Mouse (Mus musculus): Measurements from ENCODE around the gene Gnpnat1.
"Not testable (repeated sequence)": the region's sequence is repeated elsewhere in the genome, so short reads cannot be mapped to it uniquely, and the experiment has no call there.

The Gnpnat1 gene

DNA sequence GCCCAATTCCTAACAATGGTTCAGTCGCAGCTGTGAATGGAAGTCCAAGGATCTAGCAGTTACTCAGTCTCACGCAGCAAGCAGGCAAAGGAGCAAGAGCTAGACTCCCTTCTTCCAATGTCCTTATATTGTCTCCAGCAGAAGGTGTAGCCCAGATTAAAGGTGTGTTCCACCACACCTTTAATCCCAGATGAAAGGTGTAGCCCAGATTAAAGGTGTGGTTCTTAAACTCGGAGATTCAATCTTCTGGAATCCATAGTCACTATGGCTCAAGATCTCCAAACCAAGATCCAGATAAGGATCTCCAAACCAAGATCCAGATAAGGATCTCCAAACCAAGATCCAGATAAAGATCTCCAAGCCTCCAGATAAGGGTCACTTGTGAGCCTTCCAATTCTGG is at the start of gene Gnpnat1:
TSS of gene Gnpnat1 (minus strand) at position 101 of the 400 bp plus-strand sequence.
- not testable (repeated sequence) for DNase-seq (ENCODE audit: extremely low read depth, insufficient read length, low spot score)

DNA sequence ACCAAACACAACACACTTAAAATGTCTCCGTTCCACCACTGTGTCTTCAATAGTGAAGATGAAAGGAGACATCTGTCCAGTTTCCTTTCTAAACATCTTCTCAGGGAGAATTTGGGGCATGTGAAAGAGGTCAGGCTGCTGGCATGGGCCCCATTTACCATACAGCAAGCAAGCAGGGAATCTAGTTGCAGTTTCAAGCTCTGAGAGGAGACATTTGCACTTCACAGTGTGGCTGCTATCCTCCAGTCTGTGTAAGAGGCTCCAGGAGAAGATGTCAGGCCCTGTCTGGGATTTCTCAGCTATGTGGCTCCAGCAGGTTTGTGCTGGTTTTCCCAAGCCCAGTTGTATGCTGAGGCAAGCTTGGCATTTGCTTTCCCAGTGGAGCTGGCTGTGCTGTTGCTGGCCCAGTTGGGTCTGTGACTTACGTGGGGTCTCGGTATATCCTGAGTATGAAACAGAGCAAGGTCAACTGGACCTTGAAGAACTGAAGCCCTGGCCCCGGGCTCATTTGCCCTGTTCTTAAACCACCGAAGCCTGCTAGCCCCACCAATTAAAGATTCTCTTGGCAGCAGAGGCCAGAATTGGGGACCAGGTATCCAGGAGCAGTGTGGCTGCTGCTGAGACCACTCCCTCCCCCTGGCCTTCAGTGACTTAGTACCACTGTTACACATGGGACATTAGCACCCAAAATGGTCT is 49.0 kb upstream of the Gnpnat1 start:
- no peak for DNase-seq (ENCODE audit: extremely low read depth, insufficient read length, low spot score)

DNA sequence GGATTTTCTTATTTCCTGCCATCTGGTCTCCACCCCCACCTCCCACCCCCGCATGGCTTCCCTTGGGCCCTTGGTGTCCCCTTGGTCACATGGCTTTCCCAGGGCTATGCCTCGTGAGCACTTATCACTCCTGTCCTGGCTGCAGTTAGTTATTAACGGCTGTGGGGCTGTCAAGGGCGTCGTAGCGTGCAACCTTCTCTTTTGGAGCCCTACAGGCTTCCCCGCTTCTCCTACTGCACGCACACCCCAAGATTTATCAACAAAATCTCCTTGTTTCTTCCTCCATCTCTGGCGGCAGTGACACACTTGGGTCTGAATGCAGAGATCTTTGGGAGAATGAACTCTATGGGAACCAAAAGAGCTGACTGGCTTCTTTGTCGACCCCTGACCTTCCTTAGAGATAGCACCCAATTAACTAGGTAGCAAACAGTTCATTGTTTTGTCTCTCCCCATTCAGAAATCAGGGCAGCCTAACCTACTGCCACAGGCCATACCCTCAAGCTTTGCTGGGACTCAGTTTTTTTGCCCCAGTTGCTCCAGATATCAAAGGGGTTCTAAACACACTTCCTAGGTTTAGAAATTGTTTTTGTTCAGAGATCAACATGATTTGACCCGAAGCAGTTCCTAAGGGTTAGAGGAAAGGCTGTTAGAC is 48.3 kb upstream of the Gnpnat1 start:
- no peak for DNase-seq (ENCODE audit: extremely low read depth, insufficient read length, low spot score)

DNA sequence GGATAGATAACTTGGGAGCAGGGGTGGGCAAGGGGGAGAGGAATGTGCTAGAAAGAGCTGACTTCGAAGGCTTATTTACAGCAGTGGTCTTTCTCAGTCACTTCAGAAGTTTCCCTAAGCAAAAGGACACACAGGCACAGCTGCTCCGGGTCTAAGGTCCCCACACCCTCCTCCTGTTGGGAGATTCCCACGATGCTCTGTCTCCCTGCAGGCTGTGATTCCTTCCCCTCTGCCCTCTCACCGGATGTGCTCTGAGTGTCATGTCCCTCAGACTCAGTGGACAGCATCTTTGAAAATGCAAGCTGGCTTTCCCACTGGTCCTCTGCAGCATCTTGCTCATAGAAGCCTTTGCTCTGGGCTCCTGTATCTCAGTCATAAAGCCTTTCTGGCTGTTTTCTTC is 47.4 kb upstream of the Gnpnat1 start:
- DNase-seq (ENCODE audit: extremely low read depth, insufficient read length, low spot score), result no peak

DNA sequence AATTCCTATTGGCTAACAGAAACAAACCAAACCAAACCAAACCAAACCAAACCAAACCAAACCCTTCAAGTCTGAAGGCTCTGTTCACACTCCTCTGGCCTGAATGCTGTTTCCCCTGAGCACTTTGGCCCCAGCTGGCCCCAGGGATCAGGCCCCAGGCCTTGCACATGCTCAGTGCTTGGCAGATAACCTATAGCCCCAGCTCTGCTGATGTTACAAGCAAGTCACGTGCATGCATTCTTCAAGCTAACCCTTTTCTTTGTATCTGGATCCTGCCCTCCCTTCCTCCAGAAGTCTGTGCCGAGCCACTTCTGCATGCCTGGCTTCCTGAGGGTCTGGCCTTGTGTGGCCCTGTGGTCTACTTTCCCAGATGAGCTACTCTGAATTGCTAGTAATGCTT is 46.4 kb upstream of the Gnpnat1 start:
- DNase-seq (ENCODE audit: extremely low read depth, insufficient read length, low spot score), result no peak

DNA sequence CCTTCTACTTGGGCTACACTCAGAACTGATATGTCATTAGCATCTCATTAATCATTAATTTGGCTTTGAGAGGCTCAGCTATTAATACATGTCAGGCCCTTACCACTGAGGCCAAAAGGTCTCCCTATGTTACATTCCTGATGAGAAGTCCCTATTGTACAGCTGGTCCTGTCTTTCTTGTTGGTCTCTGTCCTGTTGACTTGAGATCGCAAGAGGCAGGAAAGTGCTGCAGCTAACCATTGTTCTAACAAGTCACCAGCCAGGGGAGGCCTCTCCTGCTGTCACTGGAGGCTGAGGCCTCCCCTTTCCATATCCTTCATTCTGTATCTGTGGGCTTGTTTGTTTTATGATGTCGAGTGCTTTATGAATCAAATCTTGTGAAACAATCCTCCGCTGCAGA is 42.1 kb upstream of the Gnpnat1 start:
- no peak for DNase-seq (ENCODE audit: extremely low read depth, insufficient read length, low spot score)

DNA sequence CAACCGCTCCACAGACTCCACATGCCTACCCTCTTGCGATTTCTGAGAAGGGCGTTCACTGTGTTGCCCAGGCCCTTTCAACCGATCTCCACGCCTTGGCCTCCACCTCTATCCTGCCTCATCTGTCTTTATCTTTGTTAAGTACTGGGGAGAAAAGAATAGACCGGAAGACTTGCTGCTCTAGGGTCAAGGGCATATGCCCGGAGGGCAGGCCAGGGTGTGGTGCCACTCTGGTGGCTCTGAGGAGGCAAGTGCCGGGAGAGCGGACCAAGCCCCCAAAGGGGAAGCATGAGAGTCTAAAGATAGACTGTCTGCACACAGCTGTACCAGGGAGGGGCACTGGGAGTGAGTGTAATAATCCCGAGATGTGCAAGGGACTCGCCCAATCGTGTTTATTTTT is 40.7 kb upstream of the Gnpnat1 start:
- DNase-seq (ENCODE audit: extremely low read depth, insufficient read length, low spot score), result no peak

DNA sequence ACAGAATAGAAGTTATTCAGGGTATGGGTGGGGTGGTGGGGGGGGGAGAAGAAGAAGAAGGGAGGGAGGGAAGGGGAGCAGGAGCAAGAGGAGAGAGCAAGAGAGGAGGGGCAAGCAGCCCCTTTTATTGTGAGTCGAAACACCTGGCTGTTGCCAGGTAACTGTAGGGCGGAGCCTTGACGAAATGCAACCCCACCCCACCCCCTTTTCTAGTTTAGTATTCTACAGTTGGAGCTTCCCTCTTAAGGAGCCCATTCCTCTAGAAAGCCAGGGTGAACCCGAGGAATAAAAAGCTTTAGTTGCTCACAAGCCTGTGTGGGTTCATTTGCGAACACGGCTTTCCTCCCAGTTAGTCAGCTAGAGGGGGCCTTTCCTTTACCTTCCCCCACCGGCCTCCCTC is 40.2 kb upstream of the Gnpnat1 start:
- no peak for DNase-seq (ENCODE audit: extremely low read depth, insufficient read length, low spot score)

DNA sequence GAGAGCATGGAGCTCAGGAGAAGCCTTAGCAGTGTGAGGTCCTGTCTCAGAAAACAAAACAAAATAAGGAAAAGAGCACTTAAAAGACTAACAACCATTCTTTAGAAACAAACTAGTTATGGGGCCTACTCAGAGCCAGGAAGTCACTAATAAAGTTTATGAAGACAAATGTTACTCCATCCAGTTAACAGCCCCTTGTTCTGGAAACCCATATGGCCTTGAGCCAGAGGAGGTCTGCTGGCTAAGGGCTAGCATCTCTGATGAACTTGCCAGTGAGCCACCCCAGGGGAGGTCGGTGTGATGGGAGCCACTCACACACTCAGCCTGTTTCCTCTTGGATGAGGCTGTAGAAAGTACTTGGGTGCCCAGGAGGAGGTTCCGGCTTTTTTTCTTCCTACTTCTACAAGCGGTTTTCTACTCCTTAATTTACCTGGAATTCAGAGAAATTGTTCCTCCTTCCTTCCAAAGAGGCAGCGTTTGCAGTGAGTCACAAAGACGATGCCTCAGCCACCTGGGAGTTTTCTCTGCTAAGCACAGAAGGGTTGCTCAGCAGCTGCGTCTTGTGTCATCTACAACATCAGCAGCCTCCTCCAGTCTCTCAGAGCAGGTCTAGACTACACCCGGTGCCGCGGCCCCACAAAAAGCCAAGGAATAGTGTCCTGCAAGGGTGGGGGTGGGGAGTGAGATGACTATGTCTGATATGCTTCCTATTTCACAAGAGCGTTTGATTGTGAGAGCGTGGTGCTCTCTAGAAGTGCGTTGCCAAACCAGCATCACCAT is 38.3 kb upstream of the Gnpnat1 start:
- DNase-seq (ENCODE audit: extremely low read depth, insufficient read length, low spot score), result no peak

DNA sequence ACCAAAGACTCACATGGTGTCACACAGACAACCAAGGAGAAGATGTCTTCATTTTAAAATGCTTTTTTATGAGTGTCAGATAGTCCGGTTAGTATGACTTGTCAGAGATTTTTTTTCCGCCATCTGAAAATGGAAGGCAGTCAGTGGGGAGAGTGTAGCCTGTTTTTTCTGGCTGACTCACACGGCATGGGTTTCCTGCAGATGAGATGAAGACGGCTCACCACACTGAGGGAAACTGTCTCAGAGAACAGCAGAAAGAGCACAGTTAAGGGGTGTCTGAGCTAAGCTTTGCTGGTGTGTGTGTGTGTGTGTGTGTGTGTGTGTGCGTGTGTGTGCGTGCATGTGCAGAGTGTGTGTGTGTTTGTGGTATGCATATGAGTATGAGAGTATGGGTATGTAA is 36.6 kb upstream of the Gnpnat1 start:
- no peak for DNase-seq (ENCODE audit: extremely low read depth, insufficient read length, low spot score)

DNA sequence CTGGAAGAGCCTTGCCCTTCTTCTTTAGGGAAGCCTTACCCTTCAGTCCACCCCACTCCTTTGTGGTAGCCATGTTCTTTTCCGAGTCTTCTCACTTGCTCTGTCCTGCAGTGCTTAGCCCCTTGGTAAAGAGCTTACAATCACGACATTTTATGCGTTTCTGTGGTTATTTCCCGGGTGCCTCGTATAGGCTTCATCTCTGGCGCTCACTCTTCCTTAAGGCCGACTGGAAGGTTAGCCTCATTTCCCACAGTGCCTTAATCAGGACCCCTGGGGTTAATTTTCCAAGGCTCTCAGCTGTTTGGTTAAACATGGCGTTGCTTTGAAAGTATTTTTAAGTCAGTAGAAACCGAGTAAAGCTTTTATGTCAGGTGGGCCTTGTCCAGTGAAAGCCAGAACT is 34.7 kb upstream of the Gnpnat1 start:
- no peak for DNase-seq (ENCODE audit: extremely low read depth, insufficient read length, low spot score)

DNA sequence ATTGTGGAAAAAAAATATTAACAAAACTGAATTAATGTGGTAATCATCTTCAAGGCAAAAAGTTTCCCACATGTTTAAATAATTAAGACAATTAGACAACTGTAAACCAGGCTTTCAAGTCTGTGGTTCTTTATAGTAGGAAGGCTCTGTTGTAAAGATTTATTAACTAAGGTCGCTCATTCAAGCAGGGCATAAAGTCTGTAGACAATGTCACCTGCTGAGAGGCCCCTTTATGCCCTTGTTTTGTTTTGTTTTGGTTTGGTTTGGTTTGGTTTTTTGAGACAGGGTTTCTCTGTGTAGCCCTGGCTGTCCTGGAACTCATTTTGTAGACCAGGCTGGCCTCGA is 34.2 kb upstream of the Gnpnat1 start:
- DNase-seq (ENCODE audit: extremely low read depth, insufficient read length, low spot score), result no peak

DNA sequence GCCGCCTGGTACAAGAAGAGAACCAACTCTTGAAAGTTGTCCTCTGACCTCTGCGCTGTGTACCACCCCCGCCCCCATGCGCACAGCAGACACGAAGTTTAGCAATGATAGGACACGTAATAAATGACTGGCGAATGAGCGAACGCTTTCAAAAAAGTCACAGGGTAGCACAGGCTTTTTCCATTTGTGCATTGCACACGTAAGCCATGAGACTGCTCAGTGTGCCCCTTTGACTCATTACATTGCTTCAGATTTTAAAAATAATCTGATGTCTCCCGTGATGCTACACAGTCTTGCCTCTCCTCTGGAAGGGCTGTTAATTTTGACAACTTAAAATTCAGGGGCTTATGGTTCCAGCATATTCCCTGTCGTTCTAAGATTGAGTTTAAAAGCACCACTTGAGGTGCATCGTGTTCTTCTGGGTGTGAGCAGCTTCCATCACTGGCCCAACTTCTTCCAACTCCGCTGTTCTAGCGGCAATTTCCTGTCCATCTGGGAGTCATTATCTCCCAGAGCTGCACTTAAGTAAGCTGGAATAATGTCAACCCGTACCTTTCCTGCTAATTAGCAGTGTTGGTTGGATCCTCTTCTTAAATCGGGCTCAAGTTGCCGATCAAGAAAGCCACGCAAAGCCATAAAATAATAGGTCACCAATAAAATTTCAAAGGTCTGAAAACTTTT is 33.7 kb upstream of the Gnpnat1 start:
- DNase-seq (ENCODE audit: extremely low read depth, insufficient read length, low spot score), result no peak

DNA sequence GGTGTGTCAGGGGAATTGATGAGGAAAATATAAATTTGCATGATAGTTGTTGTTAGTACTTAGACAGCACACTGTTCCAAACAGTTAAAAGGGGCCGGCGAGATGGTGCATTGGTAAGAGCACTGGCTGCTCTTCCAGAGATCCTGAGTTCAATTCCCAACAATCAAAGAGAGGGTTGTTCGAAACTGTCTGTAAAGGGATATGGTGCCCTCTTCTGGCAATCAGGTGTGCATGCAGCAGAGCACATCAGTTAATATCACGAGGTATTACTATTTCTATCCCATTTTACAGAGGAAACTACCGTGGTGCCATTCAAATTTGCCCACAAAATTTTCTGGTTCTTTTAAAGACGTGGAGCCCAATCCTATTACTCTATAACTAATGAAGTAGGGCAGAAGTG is 29.5 kb upstream of the Gnpnat1 start:
- no peak for DNase-seq (ENCODE audit: extremely low read depth, insufficient read length, low spot score)

DNA sequence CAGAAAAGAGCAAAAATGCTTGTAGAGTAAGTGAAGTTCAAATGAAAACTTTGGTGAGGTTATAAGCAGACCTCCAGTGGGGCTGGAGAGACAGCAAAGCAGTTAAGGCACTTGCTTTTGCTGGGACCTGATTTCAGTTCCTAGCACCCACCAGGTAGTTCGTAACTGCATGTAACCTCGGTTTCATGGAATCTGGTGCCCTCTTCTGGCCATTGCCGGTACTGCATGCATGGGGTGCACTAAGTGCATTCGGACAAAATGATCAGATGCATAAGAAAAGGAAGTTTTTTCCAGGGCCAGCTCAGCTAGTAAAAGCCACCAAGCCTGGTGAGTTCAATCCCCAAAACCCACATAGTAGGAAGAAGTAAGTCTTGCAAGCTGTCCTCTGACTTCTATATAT is 27.3 kb upstream of the Gnpnat1 start:
- DNase-seq (ENCODE audit: extremely low read depth, insufficient read length, low spot score), result no peak

DNA sequence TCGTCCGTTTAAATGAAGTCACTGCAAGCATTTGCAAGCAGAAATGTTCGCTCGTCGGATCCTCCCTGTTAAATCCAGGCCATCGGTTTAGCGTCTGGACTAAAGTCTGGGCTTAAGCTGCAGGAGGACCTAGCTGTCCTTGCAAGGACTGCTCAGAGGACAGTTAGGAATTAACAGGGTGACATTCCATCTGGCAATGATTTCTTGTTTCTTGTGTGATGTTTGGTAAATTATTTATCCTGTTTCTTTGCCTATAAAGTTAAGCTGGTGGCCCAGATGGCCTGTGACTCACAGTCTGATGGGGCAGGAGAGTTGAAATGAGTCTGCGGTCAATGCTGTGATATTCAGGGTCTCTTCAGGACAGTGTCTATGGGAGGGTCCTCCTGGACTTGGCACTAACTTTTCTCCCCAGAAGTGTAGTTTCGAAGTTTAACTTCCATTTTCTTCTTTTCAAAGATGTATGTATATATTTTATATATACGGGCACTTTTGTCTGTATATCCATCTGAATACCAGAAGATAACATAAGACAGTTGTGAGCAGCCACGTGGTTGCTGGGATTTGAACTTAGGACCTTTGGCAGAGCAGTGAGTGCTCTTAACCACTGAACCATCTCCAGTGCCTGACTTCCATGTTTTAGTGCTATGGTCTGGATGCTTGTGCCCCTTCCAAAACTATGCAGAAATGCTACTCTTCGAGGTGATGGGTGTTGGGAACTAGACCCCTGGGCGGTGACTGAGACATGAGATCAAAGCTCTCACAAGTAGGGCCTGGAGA is 25.5 kb upstream of the Gnpnat1 start:
- no peak for DNase-seq (ENCODE audit: extremely low read depth, insufficient read length, low spot score)

DNA sequence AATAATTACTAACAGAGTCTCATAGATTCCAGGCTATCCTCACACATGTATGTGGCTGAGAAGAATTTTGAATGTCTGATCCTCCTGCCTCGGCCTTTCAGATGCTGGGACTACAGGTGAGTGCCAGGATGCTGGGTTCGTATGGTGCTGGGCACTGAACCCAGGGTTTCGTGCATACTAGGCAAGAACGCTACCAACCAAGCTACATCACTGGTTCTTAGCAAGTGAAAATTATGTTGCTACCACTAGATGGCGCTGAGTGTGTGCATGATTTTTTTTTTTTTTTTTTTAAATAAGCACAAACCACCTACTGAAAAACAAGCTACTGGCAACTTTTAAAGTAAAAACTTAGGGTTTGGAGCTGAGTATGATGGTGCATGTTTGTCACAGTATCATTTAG is 18.5 kb upstream of the Gnpnat1 start:
- DNase-seq (ENCODE audit: extremely low read depth, insufficient read length, low spot score), result peak; percentile 33

DNA sequence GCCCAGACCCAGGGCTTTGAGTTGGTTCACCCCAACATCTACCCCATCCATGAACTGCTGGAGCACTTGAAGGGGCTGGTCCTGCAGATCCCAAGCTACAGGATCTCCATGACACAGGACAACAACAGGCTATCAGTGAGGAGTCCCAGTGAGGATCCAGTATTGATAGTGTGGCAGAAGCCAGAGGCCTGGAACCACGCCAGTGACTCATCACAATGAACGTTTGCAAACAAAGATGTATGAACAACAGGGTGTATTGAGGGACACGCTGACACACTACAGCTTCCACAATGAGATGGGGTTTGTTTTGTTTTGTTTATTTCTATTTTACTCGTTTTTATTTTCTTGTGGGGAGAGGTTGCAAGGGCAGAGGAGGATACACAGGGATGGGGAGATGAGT is 17.7 kb upstream of the Gnpnat1 start:
- DNase-seq (ENCODE audit: extremely low read depth, insufficient read length, low spot score), result no peak

DNA sequence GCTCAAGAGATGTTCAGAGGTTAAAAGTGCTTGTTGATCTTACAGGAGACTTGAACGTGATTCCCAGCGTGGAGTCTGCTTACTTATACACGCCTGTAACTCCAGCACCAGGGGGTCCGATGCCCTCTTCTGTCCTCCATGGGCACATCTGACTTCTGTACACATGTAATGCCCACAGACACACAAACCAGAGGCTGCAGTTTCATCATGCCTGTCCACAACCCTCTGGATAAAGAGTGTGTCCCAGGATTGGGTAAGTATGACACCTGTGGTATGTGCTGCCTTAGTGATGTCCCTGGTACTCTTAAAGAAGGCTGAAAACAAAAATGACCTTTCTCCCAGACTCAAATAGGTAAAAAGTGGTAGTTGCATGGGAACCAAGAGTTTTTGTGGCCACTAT is 14.6 kb upstream of the Gnpnat1 start:
- DNase-seq (ENCODE audit: extremely low read depth, insufficient read length, low spot score), result no peak

DNA sequence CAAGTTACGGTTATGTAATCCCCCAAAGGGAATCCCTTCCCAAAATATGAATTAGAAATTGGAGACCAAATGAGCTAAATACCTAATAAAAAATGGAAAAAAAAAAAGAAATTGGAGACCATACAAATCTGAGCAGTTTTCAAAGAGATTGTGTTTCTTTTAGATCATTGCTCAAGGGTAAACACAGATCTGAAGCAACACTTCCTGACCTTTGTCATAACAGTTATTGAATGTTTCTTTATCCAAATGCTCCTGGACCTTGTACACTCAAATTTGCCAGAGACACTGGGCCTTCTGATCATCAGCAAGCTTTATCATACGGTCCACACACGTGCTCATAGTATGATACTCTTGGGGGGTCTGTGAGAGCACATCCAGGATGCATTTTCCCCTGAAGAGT is 13.8 kb upstream of the Gnpnat1 start:
- no peak for DNase-seq (ENCODE audit: extremely low read depth, insufficient read length, low spot score)

DNA sequence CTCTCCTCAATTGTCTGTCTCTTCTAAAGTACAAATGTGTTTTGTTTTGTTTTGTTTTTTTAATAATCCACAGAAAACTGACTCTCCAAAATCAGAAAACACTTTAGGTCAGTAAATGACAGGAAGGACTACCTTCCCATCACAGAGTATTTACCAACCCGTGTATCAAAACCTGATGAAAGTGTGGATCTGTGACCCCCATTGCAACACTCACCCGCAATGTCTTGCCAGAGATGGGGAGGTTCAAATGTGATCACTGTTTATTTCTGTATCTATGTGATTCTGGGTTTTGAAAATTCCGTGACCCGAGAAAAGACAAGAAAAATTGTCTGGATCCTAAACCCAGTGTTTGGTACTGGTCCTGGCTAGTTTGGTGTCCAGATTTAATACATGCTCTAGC is 11.6 kb upstream of the Gnpnat1 start:
- DNase-seq (ENCODE audit: extremely low read depth, insufficient read length, low spot score), result no peak
